Mouse (Mus musculus) cerebellum, postnatal 25 days (tissue): ENCODE results near the gene Slc7a5.
A peak's percentile ranks its signal among the peaks of the same experiment; 100 is the strongest.

Source experiments
- DNase-seq, 2 experiments: peaks; one replicate each; pipeline ENCODE4 v3.0.0; 2021; ENCODE audit warnings: mixed read lengths in 2 of 2

The Slc7a5 gene

GRCm38 (mm10) chr8:121935341-121936294, 28.1 kb upstream of the Slc7a5 start:
- DNase-seq, result peak; percentile 78 to 87

DNA sequence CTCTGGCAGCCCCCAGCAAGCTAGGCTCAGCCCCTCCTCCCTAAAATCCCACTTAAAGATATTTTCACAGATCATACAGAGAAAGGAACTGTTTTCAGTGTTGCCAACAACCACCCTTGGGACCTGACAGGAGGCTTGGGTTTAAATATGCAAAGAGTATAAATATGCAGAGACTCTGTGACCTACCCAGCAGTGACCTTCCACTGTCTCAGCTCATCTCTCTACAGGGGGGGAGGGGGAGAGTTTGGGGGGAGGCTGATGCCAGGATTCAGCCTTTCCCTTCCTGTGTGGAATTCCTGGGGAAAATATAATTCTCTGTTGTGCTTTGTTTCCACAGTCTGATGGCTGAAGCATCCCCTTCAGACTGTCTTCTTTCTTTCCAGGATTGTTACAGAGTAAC, 27.4 kb upstream of the Slc7a5 start:
- DNase-seq, result no peak

- DNase-seq, result peak; percentile 32 to 46
Observed at GRCm38 (mm10) chr8:121934506-121934905, 27.0 kb upstream of the Slc7a5 start.

DNA sequence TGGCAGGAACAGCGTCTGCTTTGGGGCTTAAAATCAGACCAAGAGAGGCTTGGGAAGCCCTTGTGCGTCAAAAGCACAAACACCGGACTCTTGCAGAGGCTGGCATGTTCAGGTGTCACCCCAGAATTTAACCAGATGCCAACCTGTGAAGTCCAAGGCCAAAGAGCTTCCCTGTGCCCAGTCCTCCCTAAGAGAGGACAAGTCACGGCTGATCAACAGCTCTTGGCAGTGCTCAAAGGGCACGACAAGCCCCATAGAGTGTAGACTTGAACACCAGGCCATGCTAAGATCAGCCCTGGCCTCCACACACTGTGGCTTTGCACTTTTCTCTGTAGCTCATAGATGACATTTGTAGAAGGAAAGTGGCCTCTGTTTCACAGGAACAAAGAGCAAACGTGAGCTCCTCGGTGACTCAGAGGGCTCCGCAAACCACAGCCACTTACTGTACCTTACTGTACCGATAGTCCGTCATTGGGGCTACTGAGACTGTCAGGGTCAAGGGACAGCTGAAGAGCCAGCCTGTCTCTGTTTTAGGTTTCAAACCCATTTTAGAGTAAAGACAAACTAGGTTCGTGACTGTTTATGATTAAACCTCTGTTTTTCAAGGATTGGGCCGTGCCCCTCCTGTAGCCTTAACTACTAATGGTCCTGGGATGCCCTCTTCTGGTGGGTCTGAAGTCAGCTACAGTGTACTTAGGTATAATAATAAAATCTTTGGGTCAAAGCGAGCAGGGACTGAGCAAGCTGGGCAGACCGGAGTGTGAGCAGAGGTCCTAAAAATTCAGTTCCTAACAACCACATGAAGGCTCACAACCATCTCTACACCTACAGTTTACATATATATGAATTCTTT, 25.4 kb upstream of the Slc7a5 start:
- DNase-seq, result no peak

DNA sequence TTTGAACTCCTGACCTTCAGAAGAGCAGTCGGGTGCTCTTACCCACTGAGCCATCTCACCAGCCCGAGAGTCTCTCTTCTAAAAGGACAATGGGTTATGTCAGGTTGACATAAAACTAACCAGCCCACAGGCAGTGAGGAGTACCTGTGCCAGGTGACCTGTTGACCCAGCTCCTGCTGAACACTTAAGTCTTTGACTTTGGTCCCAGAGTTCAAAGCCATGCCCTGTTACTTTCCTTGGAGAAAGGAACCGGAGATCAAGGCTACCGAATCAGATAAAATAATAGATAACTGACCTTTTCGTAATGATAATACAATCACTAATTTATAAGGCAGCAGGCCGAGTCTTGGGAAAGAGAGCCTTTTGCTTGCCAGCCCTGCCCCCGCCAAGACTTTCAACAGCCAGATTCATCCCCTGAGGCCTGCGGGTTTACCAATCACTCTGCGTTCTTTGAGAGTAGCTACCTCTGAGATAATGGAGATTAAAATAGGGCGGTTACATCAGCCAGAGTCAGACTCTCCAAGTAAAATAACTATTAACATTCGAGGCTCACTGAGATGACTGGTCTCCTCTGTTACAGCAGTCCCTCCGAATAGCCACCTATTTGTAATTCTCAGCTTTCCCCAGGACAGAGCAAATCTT, 24.7 kb upstream of the Slc7a5 start:
- DNase-seq, result no peak

- no peak for DNase-seq
Observed at GRCm38 (mm10) chr8:121931571-121931970, 24.1 kb upstream of the Slc7a5 start.

GRCm38 (mm10) chr8:121930047-121930446, 22.6 kb upstream of the Slc7a5 start:
- no peak for DNase-seq

DNA sequence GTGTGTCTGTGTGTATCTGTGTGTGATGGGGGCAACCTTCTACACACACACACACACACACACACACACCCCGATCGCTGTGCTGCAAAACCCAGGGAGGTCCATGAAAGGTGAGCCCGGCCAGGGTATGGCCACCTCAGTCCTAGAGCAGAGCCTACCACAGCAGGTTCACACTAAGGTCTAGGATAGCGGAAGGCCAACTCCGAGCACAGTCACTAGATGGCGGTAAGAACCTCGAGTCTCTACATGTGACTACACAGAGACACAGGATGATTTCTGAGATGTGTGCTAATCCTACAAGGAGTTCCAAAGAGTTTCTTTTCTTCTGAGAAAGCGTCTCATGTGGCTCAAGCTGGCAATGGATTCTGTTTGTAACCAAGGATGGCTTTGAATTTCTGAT, 19.8 kb upstream of the Slc7a5 start:
- peak; percentile 63 to 77 for DNase-seq

- no peak for DNase-seq
Observed at GRCm38 (mm10) chr8:121926266-121926665, 18.8 kb upstream of the Slc7a5 start.

DNA sequence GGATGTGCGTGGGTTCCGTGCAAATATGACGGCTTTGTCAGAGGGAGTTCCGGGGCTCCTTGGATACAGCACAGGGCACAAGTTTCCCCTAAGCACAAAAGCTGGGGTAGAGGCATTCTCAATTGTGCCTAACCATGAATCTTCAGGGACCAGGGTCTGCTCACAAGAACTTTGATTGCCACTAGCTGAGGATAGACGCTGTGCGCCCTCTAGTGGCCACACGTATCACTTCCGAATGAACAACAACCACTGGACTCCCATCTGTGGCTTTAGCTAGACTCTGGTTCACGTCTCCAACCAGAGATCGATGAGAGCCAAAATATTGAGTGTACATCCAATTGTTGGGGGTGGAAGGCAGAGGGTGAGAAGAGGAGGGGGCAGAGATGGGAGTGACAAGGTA, 18.1 kb upstream of the Slc7a5 start:
- peak; percentile 77 to 87 for DNase-seq

- DNase-seq, result no peak
Observed at GRCm38 (mm10) chr8:121924681-121925080, 17.2 kb upstream of the Slc7a5 start.

GRCm38 (mm10) chr8:121922101-121922500, 14.6 kb upstream of the Slc7a5 start:
- DNase-seq, result no peak

DNA sequence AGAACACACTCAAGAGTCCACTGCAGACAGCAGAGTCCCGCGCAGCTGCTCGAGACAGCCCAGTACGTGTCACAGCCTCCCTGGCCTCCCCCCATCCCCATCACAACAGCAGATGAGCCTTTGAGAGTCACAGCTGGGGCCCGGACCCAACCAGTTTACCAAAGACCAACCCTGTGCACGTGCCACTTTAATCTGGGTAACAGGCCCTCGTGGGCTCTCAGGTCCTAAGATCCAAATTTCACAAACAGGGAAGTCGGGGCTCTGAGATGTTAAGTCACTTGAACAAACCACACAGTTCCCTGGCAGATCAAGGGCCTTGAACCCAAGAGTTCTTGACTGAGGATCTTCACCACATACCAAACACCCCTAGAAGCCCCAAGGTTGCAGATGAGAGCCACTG, 14.1 kb upstream of the Slc7a5 start:
- no peak for DNase-seq

- no peak for DNase-seq
Observed at GRCm38 (mm10) chr8:121919731-121920130, 12.2 kb upstream of the Slc7a5 start.

- no peak for DNase-seq
Observed at GRCm38 (mm10) chr8:121919158-121919557, 11.7 kb upstream of the Slc7a5 start.

DNA sequence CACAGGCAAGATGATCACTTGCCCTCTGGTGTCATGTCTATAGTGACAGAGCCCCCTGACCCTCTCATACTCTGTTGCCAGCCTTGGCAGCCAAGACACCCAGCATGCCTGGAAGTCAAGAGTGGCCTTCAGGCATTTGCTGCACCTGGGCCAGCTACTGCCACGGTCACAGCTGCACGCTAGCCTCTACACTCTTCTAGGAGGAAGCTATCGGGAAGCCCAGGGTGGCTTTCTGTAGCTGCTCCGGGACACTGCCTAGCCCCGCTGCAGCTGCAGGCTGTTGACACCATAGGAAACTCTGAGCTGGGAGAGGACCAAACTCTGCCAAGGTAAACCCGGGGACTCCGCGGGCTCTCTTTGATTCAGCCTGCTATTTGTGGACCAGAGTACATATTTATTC, 5.9 kb upstream of the Slc7a5 start:
- no peak for DNase-seq

- DNase-seq, result no peak
Observed at GRCm38 (mm10) chr8:121912831-121913230, 5.3 kb upstream of the Slc7a5 start.

DNA sequence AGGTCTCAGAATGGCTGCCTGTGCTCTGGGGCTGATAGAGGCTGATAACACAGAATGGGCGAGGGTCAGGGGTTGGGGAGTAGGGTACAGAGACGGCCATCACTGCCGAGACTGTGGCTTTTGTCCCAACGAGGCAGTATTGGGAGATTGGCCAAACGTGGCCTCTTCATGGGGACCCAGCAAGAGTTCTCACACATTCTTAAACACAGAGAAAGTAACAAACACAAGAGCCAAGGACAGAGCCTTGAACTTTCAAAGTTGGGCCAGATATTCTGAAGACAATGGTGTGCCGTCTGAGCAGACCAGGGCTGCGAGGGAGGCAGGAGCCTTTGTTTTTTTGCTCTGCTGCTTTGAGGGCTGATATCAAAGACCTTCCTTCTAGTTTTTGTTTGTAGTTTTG, 4.5 kb upstream of the Slc7a5 start:
- DNase-seq, result no peak

GRCm38 (mm10) chr8:121911400-121911799, 3.9 kb upstream of the Slc7a5 start:
- DNase-seq, result no peak

- DNase-seq, result peak; percentile 82 to 90
Observed at GRCm38 (mm10) chr8:121909663-121910062, 2.2 kb upstream of the Slc7a5 start.

GRCm38 (mm10) chr8:121909148-121909541, 1.7 kb upstream of the Slc7a5 start:
- no peak for DNase-seq

- DNase-seq, result no peak
Observed at GRCm38 (mm10) chr8:121908378-121909147, 1.1 kb upstream of the Slc7a5 start.
